Mouse (Mus musculus) limb, embryonic 10.5 days (tissue): ENCODE measurements around the gene Hoxb4. TPM values are rescaled to one million over a fixed set of nuclear protein-coding genes. Genes with fewer than 3 reads are reported as not detected.

Experiments used
- DNase-seq: peaks from one replicate; pipeline ENCODE4 v3.0.0-alpha.2; 2017; ENCODE audit warnings: low spot score
- H3K27ac ChIP-seq: fragments of 300-500 bp; sonication (generic); 2 replicates; pipeline ENCODE4 v1.5.1; 2016; ENCODE audit warnings: mild to moderate bottlenecking
- H3K27me3 ChIP-seq: fragments of 300-500 bp; sonication (generic); 2 replicates; pipeline ENCODE4 v1.6.1; 2016; ENCODE audit warnings: low read depth, mild to moderate bottlenecking; ENCODE audit not compliant: poor library complexity, severe bottlenecking
- H3K36me3 ChIP-seq: fragments of 300-500 bp; sonication (generic); 2 replicates; pipeline ENCODE4 v1.6.1; 2016; ENCODE audit warnings: mild to moderate bottlenecking, moderate library complexity
- H3K4me1 ChIP-seq: fragments of 300-500 bp; sonication (generic); 2 replicates; pipeline ENCODE4 v1.6.1; 2016
- H3K4me3 ChIP-seq: fragments of 300-500 bp; sonication (generic); 2 replicates; pipeline ENCODE4 v1.5.1; 2016; ENCODE audit warnings: mild to moderate bottlenecking, moderate library complexity
- H3K9me3 ChIP-seq: fragments of 300-500 bp; sonication (generic); replicated peaks from 2 replicates; pipeline ENCODE4 v1.6.1; 2016; ENCODE audit warnings: mild to moderate bottlenecking
- WGBS: fragments of 180-500 bp; shearing (Covaris S2); methylation state at CpG from one replicate; pipeline ENCODE4 v1.1.7; 2016; 5-methylcytosine and 5-hydroxymethylcytosine counted together
- polyA plus RNA-seq: library from polyadenylated mRNA; unstranded; fragments of >200 nt; fragmentation: Nextera tagmentation; extraction: Ambion mirVana; gene quantifications from 2 replicates; pipeline ENCODE4 v1.2.1, GENCODE M21; 2016

Gene Hoxb4
- polyA plus RNA-seq, 1 experiment from 2014 or later: 0.89 TPM

DNA sequence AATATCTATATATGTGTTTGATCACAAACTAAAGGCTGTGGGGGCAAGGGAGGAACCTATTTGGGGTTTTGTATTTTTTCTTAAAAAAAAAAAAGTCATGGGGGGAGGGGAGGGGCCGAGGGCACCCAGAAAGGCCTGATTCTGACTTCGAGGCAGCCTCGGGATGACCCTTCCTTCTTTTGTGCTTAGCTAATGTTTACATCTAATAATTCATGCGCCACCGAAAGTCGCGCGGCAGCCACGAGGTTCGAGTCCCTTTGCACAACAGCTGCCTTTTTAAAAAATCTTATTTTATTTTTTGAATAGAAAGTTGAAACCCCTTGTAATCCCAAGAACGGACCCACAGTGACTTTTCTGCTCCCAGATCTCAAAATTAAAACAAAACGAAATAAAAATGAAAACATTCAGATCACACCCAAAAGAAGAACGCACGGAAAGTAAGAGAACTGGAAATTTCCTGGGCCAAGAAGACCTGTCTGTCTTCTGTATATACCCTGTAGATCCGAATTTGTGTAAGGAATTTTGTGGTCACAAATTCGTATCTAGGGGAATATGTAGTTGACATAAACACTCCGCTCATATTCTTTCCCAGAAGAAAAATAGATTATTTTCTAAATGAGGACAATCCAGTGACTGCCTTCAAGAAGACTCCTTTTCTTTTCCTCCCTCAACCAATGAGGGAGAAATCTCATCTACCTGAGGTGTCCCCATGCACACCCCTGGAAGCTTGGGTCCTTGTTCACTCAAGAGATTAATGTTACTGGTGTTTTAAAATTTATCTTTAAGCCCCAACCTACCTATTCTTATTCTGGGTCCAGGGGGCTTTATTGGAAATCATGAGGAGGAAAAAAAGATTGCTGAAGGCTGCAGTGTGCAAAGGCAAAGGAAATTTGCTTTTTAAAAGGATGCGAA, 1.1 kb upstream of the Hoxb4 start:
- H3K4me3 ChIP-seq: peak overlapping the region; percentile 73; the same call in 1 of the 2 replicates
- WGBS: 5% methylated on average over 18 of the region's 18 CpGs
- peak; percentile 50 for DNase-seq
- H3K9me3 ChIP-seq: no peaks in the 10 kb centered on the region
- peaks cover 98% of the 10 kb centered on the region for H3K4me1 ChIP-seq
- H3K27me3 ChIP-seq: peaks cover 96% of the 10 kb centered on the region
- peak overlapping the region; percentile 94; the same call in 1 of the 2 replicates for H3K27ac ChIP-seq
- H3K36me3 ChIP-seq: no peaks in the 10 kb centered on the region

DNA sequence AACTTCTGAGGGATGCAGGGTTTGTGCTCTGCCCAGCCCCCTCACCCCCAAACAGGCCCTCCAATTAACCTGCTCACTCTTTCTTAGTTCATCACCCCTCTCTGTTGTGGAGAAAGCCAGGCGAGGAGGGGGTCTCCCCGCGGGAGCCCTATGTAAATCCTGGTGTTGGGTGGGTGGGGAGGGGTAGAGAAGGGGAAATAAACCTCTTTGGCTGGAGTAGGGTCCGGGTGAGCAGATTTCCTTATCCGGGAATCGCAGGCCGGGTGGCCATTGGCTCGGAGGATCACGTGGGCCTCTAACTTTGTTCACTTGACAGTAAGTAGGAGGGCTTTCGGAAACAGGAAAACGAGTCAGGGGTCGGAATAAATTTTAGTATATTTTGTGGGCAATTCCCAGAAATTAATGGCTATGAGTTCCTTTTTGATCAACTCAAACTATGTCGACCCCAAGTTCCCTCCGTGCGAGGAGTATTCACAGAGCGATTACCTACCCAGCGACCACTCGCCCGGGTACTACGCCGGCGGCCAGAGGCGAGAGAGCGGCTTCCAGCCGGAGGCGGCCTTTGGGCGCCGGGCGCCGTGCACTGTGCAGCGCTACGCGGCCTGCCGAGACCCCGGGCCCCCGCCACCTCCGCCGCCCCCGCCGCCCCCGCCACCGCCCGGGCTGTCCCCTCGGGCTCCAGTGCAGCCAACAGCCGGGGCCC, 452 bp downstream of the Hoxb4 start:
- H3K4me1 ChIP-seq: peaks cover 98% of the 10 kb centered on the region
- H3K9me3 ChIP-seq: no peaks in the 10 kb centered on the region
- peak overlapping the region; percentile 94 for H3K27ac ChIP-seq
- WGBS: under 1% methylated on average over 33 of the region's 45 CpGs
- H3K27me3 ChIP-seq: peaks cover 96% of the 10 kb centered on the region
- DNase-seq: peak; percentile 85
- no peaks in the 10 kb centered on the region for H3K36me3 ChIP-seq
- peak overlapping the region; percentile 73 for H3K4me3 ChIP-seq

DNA sequence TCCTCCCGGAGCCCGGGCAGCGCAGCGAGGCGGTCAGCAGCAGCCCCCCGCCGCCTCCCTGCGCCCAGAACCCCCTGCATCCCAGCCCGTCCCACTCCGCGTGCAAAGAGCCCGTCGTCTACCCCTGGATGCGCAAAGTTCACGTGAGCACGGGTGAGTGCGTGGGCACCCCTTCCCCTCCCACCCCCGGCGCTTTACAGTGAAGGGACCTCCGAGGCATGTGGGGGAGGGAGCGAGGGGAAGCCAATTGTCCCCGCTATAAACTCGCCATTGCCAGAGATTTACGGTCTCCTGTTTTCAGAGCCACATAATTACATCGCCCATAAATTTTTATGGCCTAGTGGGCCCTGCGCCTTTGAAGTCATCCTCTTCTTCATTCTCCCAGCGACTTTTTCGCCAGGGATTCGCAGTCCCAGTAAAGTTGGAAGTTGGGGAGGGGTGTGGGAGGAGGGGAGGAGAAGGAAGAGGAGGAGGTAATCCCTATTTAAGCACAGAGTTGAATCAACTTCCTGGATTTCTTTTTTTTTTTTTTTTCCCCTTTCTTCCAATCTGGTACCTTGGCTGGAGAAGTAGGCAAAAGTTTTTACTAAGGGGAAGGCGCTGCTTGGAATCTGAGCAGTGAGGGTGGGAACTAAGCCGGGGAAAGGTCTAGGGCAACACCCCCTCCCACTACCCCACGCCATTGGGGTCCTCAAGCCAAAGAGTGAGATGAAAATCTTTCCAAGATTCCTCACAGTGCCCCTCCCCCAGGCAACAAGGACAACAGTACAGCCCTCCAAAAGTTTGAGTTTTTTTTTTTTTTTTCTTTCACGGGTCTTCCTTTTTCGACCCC, 1.2 kb downstream of the Hoxb4 start:
- Histone ChIP-seq H3K36me3 (no peaks in the 10 kb centered on the region), H3K27ac (peak overlapping the region; percentile 94), H3K4me3 (peak overlapping the region; percentile 73), H3K9me3 (no peaks in the 10 kb centered on the region), H3K4me1 (peaks cover 98% of the 10 kb centered on the region), H3K27me3 (peaks cover 96% of the 10 kb centered on the region)
- DNase-seq: peak; percentile 83
- under 1% methylated on average over 33 of the region's 34 CpGs for WGBS

DNA sequence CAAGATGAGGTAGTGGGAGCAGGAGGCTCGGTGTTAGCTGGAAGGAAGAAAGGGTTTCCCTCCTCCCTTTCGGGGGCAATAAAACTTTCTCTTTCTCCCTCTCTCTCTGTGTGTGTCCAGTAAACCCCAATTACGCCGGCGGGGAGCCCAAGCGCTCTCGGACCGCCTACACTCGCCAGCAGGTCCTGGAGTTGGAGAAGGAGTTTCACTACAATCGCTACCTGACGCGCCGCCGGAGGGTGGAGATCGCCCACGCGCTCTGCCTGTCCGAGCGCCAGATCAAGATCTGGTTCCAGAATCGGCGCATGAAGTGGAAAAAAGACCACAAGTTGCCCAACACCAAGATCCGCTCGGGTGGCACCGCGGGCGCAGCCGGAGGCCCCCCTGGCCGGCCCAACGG, 1.8 kb downstream of the Hoxb4 start:
- peak; percentile 71 for DNase-seq
- WGBS: under 1% methylated on average over 29 of the region's 29 CpGs

DNA sequence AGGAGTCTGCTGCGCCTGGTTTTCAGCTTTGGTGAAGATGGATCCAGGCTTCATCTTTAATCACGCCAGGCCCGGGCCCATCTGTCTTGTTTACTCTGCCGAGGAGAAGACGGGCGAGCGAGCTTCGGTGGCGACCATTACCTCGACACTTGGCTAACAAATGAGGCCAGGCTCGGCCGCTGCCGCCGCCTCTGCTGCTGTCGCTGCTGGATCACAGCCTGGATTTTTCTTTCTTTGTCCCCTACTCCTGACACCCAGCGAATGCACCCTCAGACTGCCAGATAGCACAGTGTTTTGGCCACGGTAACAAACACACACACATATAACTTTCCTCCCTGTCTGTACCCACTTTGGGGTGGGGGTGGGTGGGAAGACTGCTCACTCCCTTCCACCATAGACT, 2.6 kb downstream of the Hoxb4 start:
- 1% methylated on average over 17 of the region's 17 CpGs for WGBS
- DNase-seq: peak; percentile 69
- Histone ChIP-seq H3K27ac (peak overlapping the region; percentile 94), H3K27me3 (peaks cover 96% of the 10 kb centered on the region), H3K4me1 (peaks cover 98% of the 10 kb centered on the region), H3K36me3 (no peaks in the 10 kb centered on the region), H3K4me3 (peak overlapping the region; percentile 73), H3K9me3 (no peaks in the 10 kb centered on the region)

More for the DNA sequence above, 1.8 kb downstream of the Hoxb4 start:
- peaks cover 98% of the 10 kb centered on the region for H3K4me1 ChIP-seq
- H3K27me3 ChIP-seq: peaks cover 96% of the 10 kb centered on the region
- H3K4me3 ChIP-seq: peak overlapping the region; percentile 73
- H3K9me3 ChIP-seq: no peaks in the 10 kb centered on the region
- H3K27ac ChIP-seq: peak overlapping the region; percentile 94
- no peaks in the 10 kb centered on the region for H3K36me3 ChIP-seq

DNA sequence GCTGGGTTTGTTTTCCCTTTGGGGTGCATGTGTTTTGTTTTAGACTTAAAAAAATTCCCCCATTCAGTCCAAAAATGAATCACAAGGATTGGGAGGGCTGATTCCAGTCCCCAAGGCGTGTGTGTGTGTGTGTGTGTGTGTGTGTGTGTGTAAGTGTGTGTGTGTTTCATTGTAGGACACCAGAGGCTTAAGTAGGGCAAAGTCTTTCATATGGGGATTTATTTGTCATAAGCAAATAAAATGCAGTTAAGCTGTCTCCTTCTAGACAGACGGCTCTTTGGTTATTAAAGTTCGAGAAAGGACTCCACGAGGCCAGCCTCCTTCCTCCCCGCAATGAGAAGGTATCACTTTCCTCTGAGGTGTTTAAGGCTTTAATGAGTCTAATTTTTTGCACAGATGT, 3.8 kb downstream of the Hoxb4 start:
- Histone ChIP-seq H3K4me3 (peak overlapping the region; percentile 13), H3K27ac (peak overlapping the region; percentile 59), H3K9me3 (no peaks in the 10 kb centered on the region), H3K36me3 (no peaks in the 10 kb centered on the region), H3K4me1 (peaks cover 98% of the 10 kb centered on the region), H3K27me3 (peaks cover 96% of the 10 kb centered on the region)
- WGBS: 5% methylated on average over 5 of the region's 5 CpGs
- peak; percentile 39 for DNase-seq

DNA sequence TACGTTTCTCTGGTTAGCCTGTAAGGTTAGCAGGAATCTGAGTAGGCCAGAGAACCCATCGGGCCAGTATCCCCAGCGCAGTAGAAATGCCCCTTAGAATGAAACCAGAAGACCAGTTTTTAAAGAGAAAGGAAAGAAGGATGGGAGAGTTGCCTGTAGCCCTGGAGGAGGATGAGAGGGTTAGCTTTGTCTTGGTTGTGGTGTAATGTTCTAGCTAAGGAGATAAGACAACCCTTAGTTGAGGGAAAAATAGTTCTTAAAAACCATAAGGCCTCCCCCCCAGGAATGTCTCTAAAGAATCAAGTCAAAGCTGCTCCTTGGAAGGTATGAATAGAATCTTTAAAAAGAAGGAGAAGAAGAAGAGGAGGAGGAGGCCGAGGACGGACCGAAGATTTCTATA, 4.7 kb downstream of the Hoxb4 start:
- H3K27me3 ChIP-seq: peaks cover 96% of the 10 kb centered on the region
- no peak for DNase-seq
- peak overlapping the region; percentile 13; the same call in 1 of the 2 replicates for H3K4me3 ChIP-seq
- H3K27ac ChIP-seq: peak overlapping the region; percentile 59
- no peaks in the 10 kb centered on the region for H3K9me3 ChIP-seq
- no peaks in the 10 kb centered on the region for H3K36me3 ChIP-seq
- H3K4me1 ChIP-seq: peaks cover 98% of the 10 kb centered on the region
- WGBS: 8% methylated on average over 6 of the region's 6 CpGs

DNA sequence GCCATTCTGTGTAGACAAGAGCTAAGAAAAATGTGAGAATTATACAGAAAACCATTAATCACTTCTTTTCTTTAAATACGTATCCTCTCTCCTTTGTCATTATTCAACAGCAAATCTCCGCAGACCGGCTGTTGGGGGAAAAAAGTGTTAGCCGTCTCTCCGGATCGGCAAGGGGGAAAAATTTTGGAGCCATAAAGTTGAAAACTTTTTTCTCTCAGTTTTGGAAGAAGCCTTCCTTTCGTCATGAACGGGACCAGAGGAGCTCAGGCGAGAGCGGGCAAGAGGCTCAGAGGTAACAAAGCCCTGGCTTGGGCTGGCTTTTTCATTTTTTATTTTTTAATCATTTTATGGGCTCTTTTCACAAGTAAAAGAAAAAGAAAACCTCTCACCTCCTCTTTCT, 5.1 kb downstream of the Hoxb4 start, which contains the start of gene Hoxb3:
Gene Hoxb3, plus strand, starts transcription at position 173 of the 400 bp plus-strand sequence.
- DNase-seq: no peak
- H3K36me3 ChIP-seq: no peaks in the 10 kb centered on the region
- H3K27ac ChIP-seq: peak within 1 kb of the TSS; percentile 85
- peak within 1 kb of the TSS; percentile 13 for H3K4me3 ChIP-seq
- no peaks in the 10 kb centered on the region for H3K9me3 ChIP-seq
- peaks cover 96% of the 10 kb centered on the region for H3K27me3 ChIP-seq
- WGBS: 5% methylated on average over 10 of the region's 10 CpGs
- H3K4me1 ChIP-seq: peaks cover 98% of the 10 kb centered on the region

DNA sequence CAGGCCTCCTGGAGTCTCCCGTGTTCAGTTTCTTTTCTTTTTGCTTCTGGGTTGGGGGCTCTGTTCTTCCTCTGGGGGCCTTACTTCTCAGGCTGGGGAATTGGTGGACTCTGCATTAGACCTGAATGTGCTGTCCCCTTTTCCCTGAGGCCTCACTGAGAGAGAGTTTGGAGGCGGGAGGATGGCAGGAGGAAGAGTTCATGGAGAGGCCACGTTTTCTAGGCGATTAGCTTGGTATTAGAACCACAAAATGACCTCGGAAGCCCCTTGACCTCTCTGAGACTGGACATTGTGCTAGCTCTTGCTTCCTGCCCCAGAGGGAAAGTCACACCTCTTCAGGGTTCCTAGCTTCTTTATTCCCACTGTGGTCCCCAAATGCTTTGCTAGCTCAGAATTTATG, 6.1 kb downstream of the Hoxb4 start:
- H3K9me3 ChIP-seq: no peaks in the 10 kb centered on the region
- peaks cover 98% of the 10 kb centered on the region for H3K4me1 ChIP-seq
- H3K27me3 ChIP-seq: peaks cover 97% of the 10 kb centered on the region
- 0% methylated on average over 5 of the region's 5 CpGs for WGBS
- H3K36me3 ChIP-seq: no peaks in the 10 kb centered on the region
- DNase-seq: peak; percentile 53
- peak overlapping the region; percentile 85 for H3K27ac ChIP-seq
- peak overlapping the region; percentile 13; the same call in 1 of the 2 replicates for H3K4me3 ChIP-seq

DNA sequence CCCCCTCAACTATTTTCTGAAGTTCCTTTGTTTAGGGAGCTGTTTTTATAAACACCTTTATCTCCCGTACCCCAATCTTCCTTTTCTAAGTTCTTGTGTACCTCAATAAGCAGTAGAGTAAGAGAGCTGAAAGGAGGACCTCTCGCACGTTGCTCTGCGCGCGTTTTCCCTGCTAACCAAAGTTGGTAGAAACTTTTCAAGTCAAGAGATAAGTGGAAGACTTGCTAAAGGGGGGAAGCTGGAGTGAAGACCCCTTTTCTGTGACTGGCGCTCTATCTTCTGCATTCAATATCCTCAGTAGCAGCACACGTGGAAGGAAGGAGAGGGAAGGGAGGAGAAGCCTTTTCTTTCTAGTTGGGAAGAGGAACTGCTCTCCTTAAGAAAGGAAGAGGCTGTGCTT, 6.9 kb downstream of the Hoxb4 start:
- no peak for DNase-seq
- Histone ChIP-seq H3K9me3 (no peaks in the 10 kb centered on the region), H3K4me3 (peak overlapping the region; percentile 40), H3K27me3 (peaks cover 99% of the 10 kb centered on the region), H3K36me3 (no peaks in the 10 kb centered on the region), H3K27ac (peak overlapping the region; percentile 85), H3K4me1 (peaks cover 98% of the 10 kb centered on the region)
- WGBS: 12% methylated on average over 8 of the region's 8 CpGs

DNA sequence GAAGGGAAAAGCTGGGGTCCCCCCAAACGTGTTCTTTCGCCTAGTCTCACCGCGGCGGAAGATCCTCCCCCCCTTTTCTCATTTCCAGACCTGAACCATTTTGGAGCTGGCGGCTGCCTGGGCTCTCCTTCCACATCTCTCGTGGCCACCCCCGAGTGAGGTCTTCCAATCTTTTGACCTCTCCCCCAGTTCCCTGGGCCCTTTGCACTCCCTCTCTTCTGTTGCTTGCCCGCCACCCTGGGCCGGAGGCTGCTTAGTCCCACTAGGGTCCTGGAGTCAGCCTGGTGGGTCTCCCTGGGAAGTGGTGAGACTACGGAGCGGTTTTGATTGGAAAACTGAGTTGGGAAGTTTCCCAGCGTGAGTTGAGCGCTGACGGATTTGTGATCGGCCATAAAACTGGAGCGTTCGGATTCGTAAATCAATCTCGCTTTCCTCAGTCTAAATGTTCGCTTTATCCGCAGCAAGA, 7.7 kb downstream of the Hoxb4 start:
- Histone ChIP-seq H3K36me3 (no peaks in the 10 kb centered on the region), H3K4me3 (peak overlapping the region; percentile 40), H3K9me3 (no peaks in the 10 kb centered on the region), H3K27ac (peak overlapping the region; percentile 85), H3K27me3 (peaks cover 99% of the 10 kb centered on the region), H3K4me1 (peaks cover 98% of the 10 kb centered on the region)
- DNase-seq: peak; percentile 79
- 4% methylated on average over 22 of the region's 22 CpGs for WGBS

DNA sequence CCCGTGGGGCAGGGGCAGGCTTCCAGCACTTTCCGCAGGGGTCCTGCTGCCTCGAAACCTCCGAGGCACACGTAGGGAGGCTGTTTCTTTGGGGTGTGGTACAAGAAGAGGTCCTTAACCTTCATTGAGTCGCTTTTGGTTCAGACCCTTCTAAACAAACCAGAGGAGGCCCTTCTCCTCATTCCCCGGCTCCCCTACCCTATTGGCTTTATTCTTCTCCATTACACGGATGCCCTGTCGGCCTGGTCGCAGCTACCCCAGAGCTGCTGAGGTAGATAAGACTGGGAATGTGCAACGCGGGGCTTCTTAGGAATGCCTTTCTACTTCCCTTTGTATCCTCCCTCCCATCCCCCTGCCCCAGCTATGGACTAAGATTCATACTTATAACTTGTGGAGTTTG, 8.6 kb downstream of the Hoxb4 start:
- no peaks in the 10 kb centered on the region for H3K36me3 ChIP-seq
- peaks cover 98% of the 10 kb centered on the region for H3K4me1 ChIP-seq
- 5% methylated on average over 12 of the region's 12 CpGs for WGBS
- peak; percentile 55 for DNase-seq
- H3K27ac ChIP-seq: peak overlapping the region; percentile 85
- peak overlapping the region; percentile 40 for H3K4me3 ChIP-seq
- H3K9me3 ChIP-seq: no peaks in the 10 kb centered on the region
- H3K27me3 ChIP-seq: peaks cover 100% of the 10 kb centered on the region
